Mouse (Mus musculus) C2C12 (cell line): ENCODE measurements at regions not wholly inside any gene's neighbourhood (a gene's known extent, or its start where the extent isn't known, plus 50 kb on each side); places are given as distances from the start of the nearest gene placed in this dataset.

ENCODE experiments used
- H3K27me3 ChIP-seq: one replicate; pipeline ENCODE4 v1.6.1; 2011; ENCODE audit not compliant: control insufficient read depth, insufficient read depth, insufficient read length
- H3K36me3 ChIP-seq: one replicate; pipeline ENCODE4 v1.6.1; 2011; ENCODE audit not compliant: control insufficient read depth, insufficient read depth
- H3K4me3 ChIP-seq: one replicate; pipeline ENCODE4 v1.5.1; 2011; ENCODE audit warnings: mild to moderate bottlenecking, control low read depth; ENCODE audit not compliant: poor library complexity, insufficient read depth, severe bottlenecking
- H3K79me2 ChIP-seq: one replicate; pipeline ENCODE4 v1.6.1; 2011; ENCODE audit not compliant: control insufficient read depth, insufficient read depth
- H3K79me3 ChIP-seq: one replicate; pipeline ENCODE4 v1.6.1; 2011; ENCODE audit warnings: low read depth, control low read depth
- H3ac ChIP-seq: one replicate; pipeline ENCODE3; 2011; ENCODE audit warnings: low read depth; ENCODE audit not compliant: control insufficient read depth, insufficient read length
- CEBPB ChIP-seq: IDR thresholded peaks from one replicate; pipeline ENCODE4 v1.6.1; 2011; ENCODE audit warnings: low read depth, mild to moderate bottlenecking, control low read depth, moderate library complexity
- CTCF ChIP-seq: IDR thresholded peaks from one replicate; pipeline ENCODE4 v1.5.1; 2011; ENCODE audit not compliant: control insufficient read depth, insufficient read depth, insufficient read length
- FOSL1 ChIP-seq: IDR thresholded peaks from one replicate; pipeline ENCODE4 v1.8.0; 2011; ENCODE audit warnings: mild to moderate bottlenecking, low read length; ENCODE audit not compliant: poor library complexity, insufficient read depth, severe bottlenecking
- MAX ChIP-seq: IDR thresholded peaks from one replicate; pipeline ENCODE4 v1.6.1; 2011; ENCODE audit warnings: mild to moderate bottlenecking, control low read depth
- MYOD1 ChIP-seq: IDR thresholded peaks from one replicate; pipeline ENCODE4 v1.6.1; 2011; ENCODE audit warnings: low read depth; ENCODE audit not compliant: control insufficient read depth, insufficient read length
- MYOG ChIP-seq: IDR thresholded peaks from one replicate; pipeline ENCODE4 v1.6.1; 2011; ENCODE audit not compliant: control insufficient read depth, insufficient read length; ENCODE audit errors: extremely low read depth
- USF1 ChIP-seq: IDR thresholded peaks from one replicate; pipeline ENCODE4 v1.6.1; 2011; ENCODE audit warnings: low read depth, mild to moderate bottlenecking, control low read depth, moderate library complexity

GRCm38 (mm10) chr13:54889684-54890399 is 59.4 kb upstream of the Unc5a start:
- TF ChIP-seq CEBPB (no peak), CTCF (no peak), MAX (no peak), MYOG (no peak), MYOD1 (no peak), FOSL1 (no peak), USF1 (no peak)
- no peak overlapping the region for H3K4me3 ChIP-seq
- no peaks in the 10 kb centered on the region for H3K79me3 ChIP-seq
- H3K27me3 ChIP-seq = peaks cover 58% of the 10 kb centered on the region
- no peaks in the 10 kb centered on the region for H3K79me2 ChIP-seq
- no peak overlapping the region for H3ac ChIP-seq
- H3K36me3 ChIP-seq = no peaks in the 10 kb centered on the region

- H3K36me3 ChIP-seq = no peaks in the 10 kb centered on the region
- no peaks in the 10 kb centered on the region for H3K79me2 ChIP-seq
- H3K4me3 ChIP-seq = no peak overlapping the region
- H3K79me3 ChIP-seq = no peaks in the 10 kb centered on the region
- TF ChIP-seq MYOG (no peak), MAX (no peak), CEBPB (no peak), CTCF (no peak), FOSL1 (no peak), USF1 (no peak), MYOD1 (no peak)
- no peak overlapping the region for H3ac ChIP-seq
- peaks cover 52% of the 10 kb centered on the region for H3K27me3 ChIP-seq
Observed at GRCm38 (mm10) chr13:54892572-54892971, 56.6 kb upstream of the Unc5a start.

GRCm38 (mm10) chr13:54893651-54894050 is 55.6 kb upstream of the Unc5a start:
- Histone ChIP-seq H3K4me3 (no peak overlapping the region), H3K79me3 (no peaks in the 10 kb centered on the region), H3ac (no peak overlapping the region), H3K36me3 (no peaks in the 10 kb centered on the region), H3K27me3 (peaks cover 46% of the 10 kb centered on the region), H3K79me2 (no peaks in the 10 kb centered on the region)
- TF ChIP-seq MYOG = no peak
- TF ChIP-seq FOSL1 = no peak
- TF ChIP-seq CEBPB = no peak
- TF ChIP-seq CTCF = no peak
- no peak for TF ChIP-seq MAX
- TF ChIP-seq MYOD1 = no peak

GRCm38 (mm10) chr13:54895981-54896380 is 53.2 kb upstream of the Unc5a start:
- Histone ChIP-seq H3K79me3 (no peaks in the 10 kb centered on the region), H3K4me3 (no peak overlapping the region), H3K27me3 (peaks cover 44% of the 10 kb centered on the region), H3ac (no peak overlapping the region), H3K36me3 (no peaks in the 10 kb centered on the region), H3K79me2 (no peaks in the 10 kb centered on the region)
- no peak for TF ChIP-seq USF1
- no peak for TF ChIP-seq FOSL1
- no peak for TF ChIP-seq MYOG
- TF ChIP-seq MAX = no peak
- no peak for TF ChIP-seq CTCF
- no peak for TF ChIP-seq MYOD1
- no peak for TF ChIP-seq CEBPB
